Mouse (Mus musculus) MEL (cell line): Measurements from ENCODE around the gene Hivep2.

Source experiments
- CHD1 ChIP-seq: IDR thresholded peaks from 2 replicates; pipeline ENCODE4 v1.6.1; 2012; ENCODE audit warnings: low read depth, mild to moderate bottlenecking, inconsistent platforms, low read length, improper control_type of control experiment
- CTCF ChIP-seq, 3 experiments: IDR thresholded peaks in 2 of 3; conservative IDR thresholded peaks in 1 of 3; 2 replicates each; pipeline ENCODE4 v1.5.1; 2011 to 2012; ENCODE audit warnings: low read length in 3 of 3, low read depth in 2 of 3, mild to moderate bottlenecking in 2 of 3, improper control_type of control experiment in 1 of 3, inconsistent platforms in 1 of 3, mixed read lengths in 1 of 3, moderate library complexity in 1 of 3; ENCODE audit not compliant: control insufficient read depth in 1 of 3, insufficient read depth in 1 of 3, poor library complexity in 1 of 3, severe bottlenecking in 1 of 3
- E2F4 ChIP-seq: IDR thresholded peaks from 2 replicates; pipeline ENCODE4 v1.6.1; 2011; ENCODE audit warnings: low read depth, low read length, improper control_type of control experiment, borderline replicate concordance
- EP300 ChIP-seq, 2 experiments: IDR thresholded peaks; 2 replicates each; pipeline ENCODE4 v1.6.1; 2011; ENCODE audit warnings: improper control_type of control experiment in 2 of 2, low read length in 2 of 2, low read depth in 1 of 2, mild to moderate bottlenecking in 1 of 2
- GATA1 ChIP-seq: IDR thresholded peaks from 2 replicates; pipeline ENCODE4 v1.6.1; 2011; ENCODE audit warnings: low read depth, low read length, improper control_type of control experiment
- JUND ChIP-seq: IDR thresholded peaks from 2 replicates; pipeline ENCODE4 v1.6.1; 2011; ENCODE audit warnings: low read depth, mild to moderate bottlenecking, improper control_type of control experiment, low read length
- KAT2A ChIP-seq: conservative IDR thresholded peaks from 2 replicates; pipeline ENCODE4 v1.6.1; 2012; ENCODE audit warnings: low read depth, low read length, improper control_type of control experiment, inconsistent platforms
- MAX ChIP-seq: IDR thresholded peaks from 2 replicates; pipeline ENCODE4 v1.6.1; 2011; ENCODE audit warnings: low read length, improper control_type of control experiment
- MYC ChIP-seq: IDR thresholded peaks from 2 replicates; pipeline ENCODE4 v1.6.1; 2011; ENCODE audit warnings: low read depth, mild to moderate bottlenecking, low read length, improper control_type of control experiment, moderate library complexity
- POLR2A ChIP-seq, 2 experiments: IDR thresholded peaks; 2 replicates each; pipeline ENCODE4 v1.6.1; 2011 to 2012; ENCODE audit warnings: low read length in 2 of 2, mild to moderate bottlenecking in 2 of 2, control low read depth in 1 of 2, improper control_type of control experiment in 1 of 2, low read depth in 1 of 2, moderate library complexity in 1 of 2; ENCODE audit not compliant: control insufficient read depth in 1 of 2, insufficient read depth in 1 of 2, poor library complexity in 1 of 2
- RCOR1 ChIP-seq: IDR thresholded peaks from 2 replicates; pipeline ENCODE4 v1.6.1; 2012; ENCODE audit warnings: low read depth, mild to moderate bottlenecking, inconsistent platforms, low read length, improper control_type of control experiment
- TAL1 ChIP-seq: IDR thresholded peaks from 2 replicates; pipeline ENCODE4 v1.6.1; 2012; ENCODE audit warnings: mild to moderate bottlenecking, inconsistent platforms, low read length, moderate library complexity, mixed read lengths
- ZMIZ1 ChIP-seq: IDR thresholded peaks from 2 replicates; pipeline ENCODE4 v1.6.1; 2012; ENCODE audit warnings: low read depth, mild to moderate bottlenecking, inconsistent platforms, low read length, improper control_type of control experiment, moderate library complexity

GRCm38 (mm10) chr10:14119201-14119600 lies 153.3 kb downstream of the Hivep2 start:
- TF ChIP-seq CTCF (IDR thresholded peaks at IDR 0.05 in 2 of 3, conservative IDR thresholded peaks at IDR 0.05 in 1 of 3; ENCODE audit: control insufficient read depth in 1 of 3, insufficient read depth in 1 of 3, low read depth in 2 of 3, low read length in 3 of 3, poor library complexity in 1 of 3, severe bottlenecking in 1 of 3) (no peak), POLR2A (IDR thresholded peaks at IDR 0.05; ENCODE audit: control insufficient read depth in 1 of 2, insufficient read depth in 1 of 2, low read depth in 1 of 2, low read length in 2 of 2, poor library complexity in 1 of 2) (no peak), CHD1 (no peak), EP300 (IDR thresholded peaks at IDR 0.05; ENCODE audit: low read depth in 1 of 2, low read length in 2 of 2) (no peak), GATA1 (no peak), ZMIZ1 (no peak), KAT2A (no peak), E2F4 (no peak), RCOR1 (no peak), JUND (no peak), MAX (no peak), TAL1 (no peak), MYC (no peak)
